Mouse (Mus musculus) neural tube, embryonic 13.5 days (tissue): ENCODE results near the gene Ccdc188. TPM values are rescaled to one million over a fixed set of nuclear protein-coding genes. Genes with fewer than 3 reads are reported as not detected.

ENCODE experiments used
- ATAC-seq: fragments of 200-750 bp; cut with Nextera tagmentation; 2 replicates; pipeline ENCODE4 v1.8.0; 2017; ENCODE audit warnings: low read depth, mild to moderate bottlenecking, moderate TSS enrichment, moderate library complexity
- H3K27ac ChIP-seq: fragments of 300-500 bp; sonication (generic); replicated peaks from 2 replicates; pipeline ENCODE4 v1.5.1; 2015; ENCODE audit warnings: moderate library complexity, mild to moderate bottlenecking, inconsistent platforms
- H3K27me3 ChIP-seq: fragments of 300-500 bp; sonication (generic); 2 replicates; pipeline ENCODE4 v1.6.1; 2015; ENCODE audit warnings: mild to moderate bottlenecking, inconsistent platforms
- H3K36me3 ChIP-seq: fragments of 300-500 bp; sonication (generic); 2 replicates; pipeline ENCODE4 v1.6.1; 2015; ENCODE audit warnings: mild to moderate bottlenecking, inconsistent platforms
- H3K4me1 ChIP-seq: fragments of 300-500 bp; sonication (generic); replicated peaks from 2 replicates; pipeline ENCODE4 v1.6.1; 2015; ENCODE audit warnings: inconsistent platforms
- H3K4me2 ChIP-seq: fragments of 300-500 bp; sonication (generic); 2 replicates; pipeline ENCODE4 v1.6.1; 2015; ENCODE audit warnings: inconsistent platforms, mild to moderate bottlenecking, moderate library complexity
- H3K4me3 ChIP-seq: fragments of 300-500 bp; sonication (generic); 2 replicates; pipeline ENCODE4 v1.5.1; 2015; ENCODE audit warnings: mild to moderate bottlenecking, inconsistent platforms
- H3K9ac ChIP-seq: fragments of 300-500 bp; sonication (generic); 2 replicates; pipeline ENCODE4 v1.6.1; 2015; ENCODE audit warnings: moderate library complexity, mild to moderate bottlenecking, inconsistent platforms
- H3K9me3 ChIP-seq: fragments of 300-500 bp; sonication (generic); 2 replicates; pipeline ENCODE4 v1.6.1; 2016; ENCODE audit warnings: inconsistent platforms
- WGBS: fragments of 180-500 bp; shearing (Covaris S2); methylation state at CpG from one replicate; pipeline ENCODE4 v1.1.7; 2015; 5-methylcytosine and 5-hydroxymethylcytosine counted together
- polyA plus RNA-seq: library from polyadenylated mRNA; unstranded; fragments of >200 nt; fragmentation: Nextera tagmentation; extraction: Ambion mirVana; gene quantifications from 2 replicates; pipeline ENCODE4 v1.2.1, GENCODE M21; 2015

Gene Ccdc188
- polyA plus RNA-seq, 1 experiment from 2014 or later, result not detected

- H3K27me3 ChIP-seq, result no peaks in the 10 kb centered on the region
- no peaks in the 10 kb centered on the region for H3K9me3 ChIP-seq
- peak; percentile 6 for ATAC-seq
- peak overlapping the region; percentile 91 for H3K4me2 ChIP-seq
- H3K4me1 ChIP-seq, result peaks cover 52% of the 10 kb centered on the region
- peak overlapping the region; percentile 92 for H3K9ac ChIP-seq
- peak overlapping the region; percentile 95 for H3K27ac ChIP-seq
- under 1% methylated on average over 33 of the region's 33 CpGs for WGBS
- peaks cover 67% of the 10 kb centered on the region for H3K36me3 ChIP-seq
- H3K4me3 ChIP-seq, result peak overlapping the region; percentile 89
Observed at GRCm38 (mm10) chr16:18247521-18248399, 30.1 kb downstream of the Ccdc188 start.

GRCm38 (mm10) chr16:18248433-18249363 is 31.0 kb downstream of the Ccdc188 start, which contains the start of the genes Trmt2a and Ranbp1:
TSS of gene Trmt2a (plus strand) at chr16:18248679.
TSS of gene Ranbp1 (minus strand) at chr16:18248732.
- under 1% methylated on average over 102 of the region's 102 CpGs for WGBS

GRCm38 (mm10) chr16:18249364-18249967 is 31.8 kb downstream of the Ccdc188 start:
- peak overlapping the region; percentile 95 for H3K27ac ChIP-seq
- peaks cover 52% of the 10 kb centered on the region for H3K4me1 ChIP-seq
- WGBS, result 7% methylated on average over 27 of the region's 27 CpGs
- peak overlapping the region; percentile 91 for H3K4me2 ChIP-seq
- no peaks in the 10 kb centered on the region for H3K27me3 ChIP-seq
- peaks cover 67% of the 10 kb centered on the region for H3K36me3 ChIP-seq
- peak; percentile 34 for ATAC-seq
- H3K4me3 ChIP-seq, result peak overlapping the region; percentile 89
- no peaks in the 10 kb centered on the region for H3K9me3 ChIP-seq
- peak overlapping the region; percentile 92 for H3K9ac ChIP-seq

More at GRCm38 (mm10) chr16:18248433-18249363, 31.0 kb downstream of the Ccdc188 start, which contains the start of the genes Trmt2a and Ranbp1:
- Histone ChIP-seq H3K4me3 (peak within 1 kb of the TSS; percentile 89), H3K27ac (peak within 1 kb of the TSS; percentile 95), H3K4me1 (peaks cover 52% of the 10 kb centered on the region), H3K27me3 (no peaks in the 10 kb centered on the region), H3K36me3 (peaks cover 67% of the 10 kb centered on the region), H3K4me2 (peak within 1 kb of the TSS; percentile 91), H3K9ac (peak within 1 kb of the TSS; percentile 92), H3K9me3 (no peaks in the 10 kb centered on the region)
- peak; percentile 98 for ATAC-seq

GRCm38 (mm10) chr16:18250231-18250630 is 32.6 kb downstream of the Ccdc188 start:
- 47% methylated on average over 4 of the region's 4 CpGs for WGBS
- peaks cover 67% of the 10 kb centered on the region for H3K36me3 ChIP-seq
- peak overlapping the region; percentile 92 for H3K9ac ChIP-seq

GRCm38 (mm10) chr16:18250828-18251790 is 33.4 kb downstream of the Ccdc188 start:
- Histone ChIP-seq H3K9ac (peak overlapping the region; percentile 92), H3K4me3 (peak overlapping the region; percentile 89), H3K36me3 (peaks cover 67% of the 10 kb centered on the region), H3K9me3 (no peaks in the 10 kb centered on the region), H3K4me2 (peak overlapping the region; percentile 91), H3K27ac (no peak overlapping the region; the same call in 1 of the 2 replicates), H3K27me3 (no peaks in the 10 kb centered on the region), H3K4me1 (peaks cover 45% of the 10 kb centered on the region)
- WGBS, result 71% methylated on average over 10 of the region's 10 CpGs
- no peak for ATAC-seq

More at GRCm38 (mm10) chr16:18250231-18250630, 32.6 kb downstream of the Ccdc188 start:
- Histone ChIP-seq H3K4me1 (peaks cover 52% of the 10 kb centered on the region), H3K9me3 (no peaks in the 10 kb centered on the region), H3K27ac (no peak overlapping the region; the same call in 1 of the 2 replicates), H3K4me3 (peak overlapping the region; percentile 89), H3K4me2 (peak overlapping the region; percentile 91), H3K27me3 (no peaks in the 10 kb centered on the region)
- no peak for ATAC-seq

- no peaks in the 10 kb centered on the region for H3K27me3 ChIP-seq
Observed at GRCm38 (mm10) chr16:18252736-18253135, 35.1 kb downstream of the Ccdc188 start.

GRCm38 (mm10) chr16:18253866-18254265 is 36.2 kb downstream of the Ccdc188 start:
- Histone ChIP-seq H3K9me3 (no peaks in the 10 kb centered on the region), H3K4me2 (no peak overlapping the region), H3K4me1 (peaks cover 27% of the 10 kb centered on the region), H3K4me3 (no peak overlapping the region), H3K9ac (no peak overlapping the region), H3K36me3 (peaks cover 81% of the 10 kb centered on the region), H3K27me3 (no peaks in the 10 kb centered on the region), H3K27ac (no peak overlapping the region)
- WGBS, result 93% methylated on average over 1 of the region's 1 CpGs
- no peak for ATAC-seq

More at GRCm38 (mm10) chr16:18252736-18253135, 35.1 kb downstream of the Ccdc188 start:
- Histone ChIP-seq H3K36me3 (peaks cover 72% of the 10 kb centered on the region), H3K4me2 (no peak overlapping the region), H3K9ac (no peak overlapping the region), H3K27ac (no peak overlapping the region), H3K4me3 (no peak overlapping the region), H3K9me3 (no peaks in the 10 kb centered on the region), H3K4me1 (peaks cover 29% of the 10 kb centered on the region)
- no peak for ATAC-seq
- 82% methylated on average over 6 of the region's 6 CpGs for WGBS

GRCm38 (mm10) chr16:18258221-18258620 is 40.5 kb downstream of the Ccdc188 start, which contains the start of gene Gm49776:
TSS of gene Gm49776 (minus strand) at chr16:18258321.
- Histone ChIP-seq H3K4me3 (no peak within 1 kb of the TSS), H3K27me3 (no peaks in the 10 kb centered on the region), H3K36me3 (peaks cover 92% of the 10 kb centered on the region), H3K9me3 (no peaks in the 10 kb centered on the region), H3K4me1 (no peaks in the 10 kb centered on the region), H3K9ac (no peak within 1 kb of the TSS), H3K27ac (no peak within 1 kb of the TSS), H3K4me2 (no peak within 1 kb of the TSS)
- 94% methylated on average over 2 of the region's 2 CpGs for WGBS
- ATAC-seq, result no peak

- WGBS, result 88% methylated on average over 2 of the region's 2 CpGs
- H3K27ac ChIP-seq, result no peak overlapping the region
- H3K27me3 ChIP-seq, result no peaks in the 10 kb centered on the region
- H3K9ac ChIP-seq, result no peak overlapping the region
- H3K36me3 ChIP-seq, result peaks cover 87% of the 10 kb centered on the region
- no peaks in the 10 kb centered on the region for H3K9me3 ChIP-seq
- no peaks in the 10 kb centered on the region for H3K4me1 ChIP-seq
- no peak overlapping the region for H3K4me2 ChIP-seq
- no peak for ATAC-seq
- H3K4me3 ChIP-seq, result no peak overlapping the region
Observed at GRCm38 (mm10) chr16:18265024-18265423, 47.3 kb downstream of the Ccdc188 start.

- Histone ChIP-seq H3K9ac (no peak overlapping the region), H3K27me3 (no peaks in the 10 kb centered on the region), H3K4me3 (no peak overlapping the region), H3K9me3 (no peaks in the 10 kb centered on the region), H3K4me1 (no peaks in the 10 kb centered on the region), H3K4me2 (no peak overlapping the region), H3K27ac (no peak overlapping the region), H3K36me3 (peaks cover 93% of the 10 kb centered on the region)
- 86% methylated on average over 5 of the region's 5 CpGs for WGBS
- ATAC-seq, result no peak
Observed at GRCm38 (mm10) chr16:18268182-18268581, 50.5 kb downstream of the Ccdc188 start.
